Mouse (Mus musculus): ENCODE results near the gene Dgka.

Gene Dgka

GRCm38 (mm10) chr10:128744680-128745601, at the start of gene Dgka:
Gene Dgka, minus strand, starts transcription at chr10:128744855.
- no peak for DNase-seq (ENCODE audit: low spot score)

GRCm38 (mm10) chr10:128794391-128794790, 49.7 kb upstream of the Dgka start:
- DNase-seq (ENCODE audit: low spot score): no peak

- DNase-seq (ENCODE audit: low spot score): no peak
Measured at GRCm38 (mm10) chr10:128793258-128793657, 48.6 kb upstream of the Dgka start.

GRCm38 (mm10) chr10:128792041-128792440, 47.4 kb upstream of the Dgka start:
- no peak for DNase-seq (ENCODE audit: low spot score)

GRCm38 (mm10) chr10:128790398-128791124, 45.9 kb upstream of the Dgka start, which contains the start of gene Mmp19:
Gene Mmp19, plus strand, starts transcription at chr10:128790910.
- no peak for DNase-seq (ENCODE audit: low spot score)

- no peak for DNase-seq (ENCODE audit: low spot score)
Measured at GRCm38 (mm10) chr10:128780200-128780599, 35.5 kb upstream of the Dgka start.

GRCm38 (mm10) chr10:128779011-128779795, 34.5 kb upstream of the Dgka start:
- DNase-seq (ENCODE audit: low spot score): peak; percentile 40

- no peak for DNase-seq (ENCODE audit: low spot score)
Measured at GRCm38 (mm10) chr10:128778441-128778840, 33.8 kb upstream of the Dgka start.

- no peak for DNase-seq (ENCODE audit: low spot score)
Measured at GRCm38 (mm10) chr10:128773685-128774084, 29.0 kb upstream of the Dgka start.

- DNase-seq (ENCODE audit: low spot score): no peak
Measured at GRCm38 (mm10) chr10:128772895-128773294, 28.2 kb upstream of the Dgka start.

- DNase-seq (ENCODE audit: low spot score): peak; percentile 90
Measured at GRCm38 (mm10) chr10:128748252-128748864, 3.7 kb upstream of the Dgka start.

GRCm38 (mm10) chr10:128747646-128748251, 3.1 kb upstream of the Dgka start, which contains the start of gene Pym1:
Gene Pym1, plus strand, starts transcription at chr10:128747889.
- peak; percentile 88 for DNase-seq (ENCODE audit: low spot score)

- no peak for DNase-seq (ENCODE audit: low spot score)
Measured at GRCm38 (mm10) chr10:128746972-128747645, 2.5 kb upstream of the Dgka start.

GRCm38 (mm10) chr10:128745946-128746613, 1.4 kb upstream of the Dgka start:
- DNase-seq (ENCODE audit: low spot score): no peak

- no peak for DNase-seq (ENCODE audit: low spot score)
Measured at GRCm38 (mm10) chr10:128744211-128744610, 444 bp downstream of the Dgka start.

GRCm38 (mm10) chr10:128743791-128744191, 864 bp downstream of the Dgka start:
- peak; percentile 73 for DNase-seq (ENCODE audit: low spot score)

GRCm38 (mm10) chr10:128743235-128743634, 1.4 kb downstream of the Dgka start:
- DNase-seq (ENCODE audit: low spot score): no peak

GRCm38 (mm10) chr10:128742616-128743015, 2.0 kb downstream of the Dgka start:
- DNase-seq (ENCODE audit: low spot score): no peak

GRCm38 (mm10) chr10:128740296-128740695, 4.4 kb downstream of the Dgka start:
- no peak for DNase-seq (ENCODE audit: low spot score)

GRCm38 (mm10) chr10:128737435-128737834, 7.2 kb downstream of the Dgka start:
- peak; percentile 29 for DNase-seq (ENCODE audit: low spot score)
